Mouse (Mus musculus): ENCODE results near the gene St8sia1.

The St8sia1 gene

DNA sequence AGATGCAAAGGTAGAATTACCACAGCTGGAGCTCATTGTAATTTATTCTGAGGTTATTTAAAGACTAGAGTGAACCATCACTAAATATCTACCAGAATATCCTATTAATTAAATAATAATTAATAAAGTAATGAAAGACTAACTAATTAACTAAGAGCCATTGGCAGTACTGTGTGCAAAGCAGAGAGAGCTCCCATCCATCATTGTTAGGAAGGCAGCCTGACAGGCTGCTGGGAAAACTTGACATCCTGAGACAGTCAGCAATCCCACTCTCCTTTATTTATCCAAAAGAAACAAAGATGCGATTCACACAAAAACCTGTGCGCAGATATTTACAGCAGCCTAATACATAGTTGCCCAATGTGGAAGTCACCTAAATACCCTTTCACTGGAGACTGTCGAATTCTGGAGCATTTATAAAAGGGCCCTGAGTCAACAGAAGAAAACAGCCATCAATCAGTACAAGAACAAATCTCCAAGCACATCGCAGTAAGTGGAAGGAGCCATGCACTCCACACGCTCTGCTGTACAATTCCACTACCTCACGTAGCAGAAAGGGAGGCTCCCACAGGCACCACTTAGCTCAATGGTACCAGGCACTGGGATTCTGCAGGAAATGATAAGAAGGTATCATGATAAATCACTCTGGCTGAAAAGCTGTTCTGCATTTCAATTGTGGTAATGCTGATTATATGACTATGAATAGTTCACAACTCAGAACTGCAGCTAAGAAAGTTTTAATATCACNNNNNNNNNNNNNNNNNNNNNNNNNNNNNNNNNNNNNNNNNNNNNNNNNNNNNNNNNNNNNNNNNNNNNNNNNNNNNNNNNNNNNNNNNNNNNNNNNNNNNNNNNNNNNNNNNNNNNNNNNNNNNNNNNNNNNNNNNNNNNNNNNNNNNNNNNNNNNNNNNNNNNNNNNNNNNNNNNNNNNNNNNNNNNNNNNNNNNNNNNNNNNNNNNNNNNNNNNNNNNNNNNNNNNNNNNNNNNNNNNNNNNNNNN, 15.7 kb upstream of the St8sia1 start:
- peak; percentile 4 for DNase-seq (ENCODE audit: extremely low read depth, low read depth)

DNA sequence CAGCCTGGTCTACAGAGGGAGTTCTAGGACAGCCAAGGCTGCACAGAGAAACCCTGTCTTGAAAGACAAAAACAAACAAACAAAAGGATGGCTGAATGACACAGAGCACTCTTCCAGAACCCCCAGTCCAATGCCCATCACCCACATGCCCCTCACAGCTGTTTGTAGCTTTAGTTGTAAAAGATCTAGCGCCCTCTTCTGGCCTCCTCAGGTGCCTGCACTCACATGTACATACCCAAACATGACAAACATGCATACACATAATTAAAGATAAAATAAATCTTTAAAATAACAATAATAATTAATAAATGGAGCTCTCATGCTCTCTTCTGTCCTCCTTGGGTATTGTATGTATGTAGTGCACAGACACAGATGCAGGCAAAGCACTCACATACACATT, 13.0 kb upstream of the St8sia1 start:
- no peak for DNase-seq (ENCODE audit: extremely low read depth, low read depth)

DNA sequence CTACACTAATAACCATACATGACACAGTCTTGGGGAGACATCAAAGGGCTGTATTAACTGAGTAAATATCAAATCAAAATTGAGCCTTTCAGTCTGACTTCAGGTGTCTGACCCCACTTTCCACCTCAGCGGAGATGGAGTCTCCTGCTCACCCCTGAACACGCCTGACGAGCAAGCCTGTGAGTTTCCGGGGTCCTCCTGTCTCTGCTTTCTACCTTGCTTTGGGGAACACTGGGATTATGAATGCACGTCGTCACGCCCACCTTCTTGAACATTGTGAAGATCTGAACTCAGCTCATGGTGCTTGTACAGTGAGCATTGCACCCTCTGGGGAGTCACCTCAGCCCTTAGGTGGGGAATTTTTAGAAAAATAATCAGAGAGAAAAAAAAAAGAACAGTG, 9.0 kb upstream of the St8sia1 start:
- no peak for DNase-seq (ENCODE audit: extremely low read depth, low read depth)

DNA sequence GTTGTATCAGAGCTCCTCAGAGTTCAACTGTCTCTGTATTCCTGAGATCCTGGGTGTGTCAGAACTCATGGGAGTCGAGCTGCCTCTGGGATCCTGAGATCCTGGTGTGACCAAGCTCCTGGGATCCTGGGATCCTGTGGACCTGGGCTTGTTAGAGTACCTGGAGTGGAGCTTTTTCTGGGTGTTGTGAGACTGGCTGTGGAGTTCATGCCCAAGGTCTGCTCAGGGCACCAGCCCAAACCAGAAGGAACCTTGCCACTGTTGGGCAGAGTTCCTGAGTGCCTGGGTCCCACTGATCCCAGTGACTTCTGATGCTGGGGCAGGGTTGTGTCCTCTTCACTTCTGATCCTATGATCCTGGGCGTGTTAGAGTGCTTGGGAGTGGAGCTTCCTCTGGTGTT, 8.0 kb upstream of the St8sia1 start:
- no peak for DNase-seq (ENCODE audit: extremely low read depth, low read depth)

DNA sequence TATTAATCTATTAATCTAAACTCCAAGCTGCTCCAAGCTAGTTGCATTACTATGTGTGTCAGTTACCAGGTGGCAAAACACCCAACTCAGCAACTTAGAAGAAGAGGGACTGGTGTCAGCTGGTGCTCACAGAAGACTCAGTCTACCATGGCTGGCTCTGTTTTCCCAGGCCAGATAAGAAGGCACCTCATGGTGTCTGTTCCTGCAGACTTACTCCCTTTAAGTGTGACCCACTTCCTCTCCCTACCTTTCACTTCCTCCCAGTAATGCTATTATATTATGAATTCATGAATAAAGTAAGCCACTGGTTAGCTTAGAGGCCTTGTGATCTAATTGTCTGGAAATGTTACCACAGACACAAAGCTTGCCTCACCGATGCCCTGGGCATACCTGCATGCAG, 3.2 kb upstream of the St8sia1 start:
- no peak for DNase-seq (ENCODE audit: extremely low read depth, low read depth)

DNA sequence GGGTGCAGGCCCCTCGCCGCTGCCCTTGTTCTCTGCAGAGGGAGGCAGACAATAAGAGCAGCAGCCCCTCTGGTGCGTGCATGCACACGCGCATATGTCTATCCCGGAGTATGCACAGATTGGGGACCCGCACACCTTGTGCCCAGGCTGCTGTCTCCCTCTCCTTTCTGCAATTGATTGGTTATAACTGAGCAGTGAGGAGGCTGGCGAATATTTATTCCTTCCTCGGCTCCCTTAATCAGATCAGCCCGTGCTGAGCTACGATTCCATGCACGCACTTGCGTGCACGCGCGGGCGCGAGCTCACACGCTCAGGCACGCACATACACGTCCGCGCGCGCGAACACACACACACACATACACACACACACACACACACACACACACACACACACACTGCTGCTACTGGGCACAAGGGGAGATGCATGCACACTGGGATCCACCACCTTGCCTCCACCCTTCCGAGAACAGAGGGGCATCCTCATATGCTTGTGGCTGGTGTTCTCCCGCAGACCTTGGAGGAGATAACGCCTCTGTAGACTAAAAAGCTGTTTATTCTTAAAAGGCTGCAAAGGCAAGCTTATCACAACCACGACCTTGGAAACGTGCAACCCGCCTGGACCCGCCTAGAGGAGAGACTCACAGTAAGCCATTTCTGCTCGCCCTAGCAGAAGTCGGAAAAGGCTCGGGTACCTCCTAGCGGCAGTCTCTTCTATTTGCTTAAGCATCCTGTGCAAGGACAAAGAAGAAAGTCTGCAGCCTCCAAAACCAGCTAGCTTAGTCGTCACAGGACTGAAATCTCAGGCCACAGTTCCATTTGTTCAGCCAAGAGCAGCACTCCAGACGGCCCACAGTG, 506 bp upstream of the St8sia1 start:
- no peak for DNase-seq (ENCODE audit: extremely low read depth, low read depth)

DNA sequence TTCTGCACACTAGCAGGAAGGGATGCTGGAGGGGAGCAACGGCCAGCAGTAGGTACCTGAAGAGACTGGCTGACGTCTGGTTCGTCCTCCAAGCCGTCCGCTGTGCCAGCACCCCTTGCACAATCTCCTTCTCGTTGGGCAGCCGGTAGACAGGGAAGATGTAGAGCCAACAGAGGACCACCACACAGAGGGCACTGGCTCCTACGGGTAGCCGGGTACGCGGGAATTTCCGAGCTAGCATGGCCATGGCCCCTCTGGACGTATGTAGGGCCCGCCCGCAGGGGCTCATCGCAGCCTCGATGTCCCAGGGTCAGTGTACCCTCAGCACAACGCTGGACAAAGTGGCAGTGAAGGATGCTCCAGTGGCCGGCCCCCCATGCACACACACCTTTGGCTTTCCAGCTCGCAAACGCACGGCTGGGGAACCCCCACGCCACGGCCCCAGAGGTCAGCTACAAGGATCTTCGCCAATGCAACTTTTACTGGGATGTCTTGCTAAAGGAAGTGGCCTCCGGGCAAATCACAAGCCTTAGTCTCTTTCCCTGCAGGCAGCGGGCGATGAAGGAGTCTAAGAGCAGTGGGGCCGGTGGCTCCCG, 674 bp downstream of the St8sia1 start:
- no peak for DNase-seq (ENCODE audit: extremely low read depth, low read depth)

DNA sequence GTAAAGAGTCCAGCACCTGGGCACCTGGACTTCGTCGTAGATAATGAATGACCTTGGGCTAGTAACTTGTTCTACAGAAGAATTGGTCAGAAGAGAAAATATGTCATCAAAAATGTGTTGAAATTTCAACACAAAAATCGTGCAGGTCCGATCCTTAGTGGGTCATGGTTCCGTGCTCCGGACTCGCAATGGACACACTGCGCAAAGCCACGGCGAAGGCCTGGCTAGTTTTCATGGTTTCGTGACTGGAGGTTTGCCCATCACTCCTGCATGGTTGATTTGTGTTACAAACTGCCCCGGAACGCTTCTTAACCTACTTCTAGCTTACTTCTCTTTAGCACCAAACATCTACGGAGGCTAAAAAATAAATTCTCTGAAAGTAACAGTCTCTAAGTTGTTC, 1.4 kb downstream of the St8sia1 start:
- DNase-seq (ENCODE audit: extremely low read depth, low read depth), result no peak

DNA sequence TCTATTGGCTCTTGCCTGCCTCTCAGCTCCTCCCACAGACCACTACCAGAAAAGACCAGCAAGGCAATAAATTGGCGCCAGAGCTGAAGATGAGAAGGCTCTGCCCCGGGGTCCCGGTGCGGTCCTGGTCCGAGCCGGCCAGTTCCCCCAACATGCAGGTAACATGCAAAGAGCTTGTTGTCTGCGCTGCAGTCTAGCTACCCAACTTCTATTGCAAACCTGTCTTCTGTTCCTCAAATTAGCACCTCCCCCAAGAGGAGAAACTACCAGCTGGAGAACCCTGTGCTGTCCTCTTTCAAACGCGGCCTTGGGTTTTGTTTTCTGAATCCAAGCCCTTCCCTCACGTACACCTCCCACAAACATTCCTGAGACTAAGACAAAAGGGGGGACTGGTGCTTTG, 1.8 kb downstream of the St8sia1 start:
- no peak for DNase-seq (ENCODE audit: extremely low read depth, low read depth)

DNA sequence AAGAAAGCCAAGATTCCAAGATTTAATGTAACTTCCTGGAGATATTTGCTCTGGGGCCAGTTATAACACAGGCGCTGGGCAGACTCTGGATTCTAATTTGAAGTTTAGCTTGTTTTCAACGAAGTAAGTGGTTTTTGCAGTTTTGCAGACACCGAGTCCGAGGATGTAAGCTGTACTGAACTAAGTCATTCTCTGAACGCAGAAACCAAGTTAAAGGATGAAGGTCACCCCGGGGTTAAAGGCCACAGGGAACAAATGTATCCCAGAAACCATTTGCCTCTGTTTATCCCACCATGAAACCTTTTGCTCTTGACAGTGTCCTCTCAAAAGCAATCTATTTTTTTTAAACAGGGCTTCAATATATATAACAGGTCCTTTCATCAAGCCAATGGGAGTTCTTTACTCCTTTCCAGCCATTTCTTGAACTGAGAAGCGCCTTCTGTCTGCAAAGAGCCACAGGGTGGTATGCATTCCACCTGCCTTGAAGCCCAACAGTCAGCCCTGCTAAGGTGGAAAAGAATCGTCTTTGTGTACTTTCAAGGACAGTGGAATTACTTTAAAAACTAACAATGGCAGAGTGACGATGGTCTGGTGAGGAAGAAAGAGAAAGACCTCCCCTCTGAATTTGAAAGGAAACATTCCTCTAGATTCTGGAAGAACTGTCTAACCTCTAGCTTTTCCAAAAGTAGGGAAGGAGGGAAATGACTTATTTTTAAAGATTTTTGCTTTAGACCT, 2.4 kb downstream of the St8sia1 start:
- DNase-seq (ENCODE audit: extremely low read depth, low read depth), result no peak

DNA sequence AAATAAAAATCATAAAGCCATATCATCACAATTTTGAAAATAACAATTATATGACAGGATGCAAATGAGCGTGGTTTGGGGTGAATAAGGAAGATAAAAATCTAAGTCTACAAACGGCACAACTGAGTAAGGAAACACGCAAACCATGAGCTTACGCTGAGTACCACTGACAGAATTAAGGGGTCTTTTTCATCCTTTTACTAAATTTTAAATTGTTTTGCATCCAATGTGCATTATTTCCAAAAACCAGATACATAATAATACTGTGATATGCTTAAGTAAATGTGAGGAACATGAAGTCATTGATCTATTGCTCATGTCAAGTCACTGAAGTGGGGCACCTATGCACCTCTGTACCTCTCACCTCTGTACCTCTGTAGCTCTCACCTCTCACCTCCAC, 7.7 kb downstream of the St8sia1 start:
- no peak for DNase-seq (ENCODE audit: extremely low read depth, low read depth)

DNA sequence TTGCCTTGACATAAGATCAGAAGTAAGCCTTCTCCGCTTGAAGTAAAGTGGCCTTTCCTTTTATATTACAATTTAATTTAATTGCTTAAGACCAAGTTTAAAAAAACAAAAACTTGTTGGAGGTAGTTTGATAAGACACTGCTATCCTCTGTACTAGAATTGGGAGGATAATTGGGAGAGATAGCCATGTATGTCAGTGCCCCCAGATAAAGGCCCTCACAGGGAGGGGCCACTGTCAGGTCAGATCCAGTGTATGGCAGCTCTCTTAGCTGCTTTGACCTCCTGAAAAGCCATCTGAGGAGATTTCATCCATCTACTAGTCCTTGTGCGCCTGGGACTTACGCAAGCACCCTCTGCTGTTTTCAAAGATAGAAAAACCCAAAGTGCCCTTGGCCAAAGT, 9.0 kb downstream of the St8sia1 start:
- no peak for DNase-seq (ENCODE audit: extremely low read depth, low read depth)

DNA sequence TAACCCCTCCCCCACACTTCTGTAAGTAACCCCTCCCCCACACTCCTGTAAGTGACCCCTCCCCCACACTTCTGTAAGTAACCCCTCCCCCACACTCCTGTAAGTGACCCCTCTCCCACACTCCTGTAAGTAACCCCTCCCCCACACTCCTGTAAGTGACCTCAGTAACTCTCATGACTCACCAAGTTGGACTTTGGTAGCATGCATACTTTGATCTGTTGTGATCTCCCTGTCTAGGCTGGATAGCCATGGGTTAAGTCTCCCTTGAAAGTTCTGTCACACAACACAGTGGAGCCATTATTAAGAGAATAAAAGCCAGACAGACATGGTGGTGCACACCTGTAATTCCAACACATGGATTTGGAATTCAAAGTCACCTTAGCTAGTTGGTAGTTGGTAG, 11.1 kb downstream of the St8sia1 start:
- DNase-seq (ENCODE audit: extremely low read depth, low read depth), result no peak

DNA sequence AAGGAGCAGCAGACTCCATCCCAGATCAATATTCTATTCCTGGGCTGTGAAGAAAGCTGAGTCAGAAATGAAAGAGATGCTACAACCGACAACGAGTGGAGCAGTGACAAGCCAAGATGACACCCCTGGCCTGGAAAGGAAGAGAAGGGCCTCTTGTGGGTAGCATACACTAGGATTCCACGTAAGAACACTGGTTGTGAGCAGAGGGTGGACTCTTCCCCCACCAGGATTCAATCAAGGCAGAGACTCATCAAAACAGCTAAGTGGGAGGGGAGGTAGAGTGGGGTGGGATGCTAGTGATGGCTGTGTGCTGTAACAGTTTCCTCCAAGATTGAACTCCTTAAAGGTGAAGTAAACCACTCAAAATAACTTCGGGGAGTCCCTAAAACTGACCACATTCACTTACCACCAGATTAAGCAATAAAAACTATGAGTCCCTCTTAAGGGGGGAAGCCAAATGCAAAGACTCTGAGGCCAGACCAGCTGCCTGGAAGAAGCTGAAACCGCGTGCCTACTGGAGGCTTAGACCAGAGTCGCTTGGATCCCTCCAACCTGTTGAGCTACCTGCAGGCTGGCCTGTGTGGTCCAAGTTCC, 11.8 kb downstream of the St8sia1 start:
- DNase-seq (ENCODE audit: extremely low read depth, low read depth), result no peak

DNA sequence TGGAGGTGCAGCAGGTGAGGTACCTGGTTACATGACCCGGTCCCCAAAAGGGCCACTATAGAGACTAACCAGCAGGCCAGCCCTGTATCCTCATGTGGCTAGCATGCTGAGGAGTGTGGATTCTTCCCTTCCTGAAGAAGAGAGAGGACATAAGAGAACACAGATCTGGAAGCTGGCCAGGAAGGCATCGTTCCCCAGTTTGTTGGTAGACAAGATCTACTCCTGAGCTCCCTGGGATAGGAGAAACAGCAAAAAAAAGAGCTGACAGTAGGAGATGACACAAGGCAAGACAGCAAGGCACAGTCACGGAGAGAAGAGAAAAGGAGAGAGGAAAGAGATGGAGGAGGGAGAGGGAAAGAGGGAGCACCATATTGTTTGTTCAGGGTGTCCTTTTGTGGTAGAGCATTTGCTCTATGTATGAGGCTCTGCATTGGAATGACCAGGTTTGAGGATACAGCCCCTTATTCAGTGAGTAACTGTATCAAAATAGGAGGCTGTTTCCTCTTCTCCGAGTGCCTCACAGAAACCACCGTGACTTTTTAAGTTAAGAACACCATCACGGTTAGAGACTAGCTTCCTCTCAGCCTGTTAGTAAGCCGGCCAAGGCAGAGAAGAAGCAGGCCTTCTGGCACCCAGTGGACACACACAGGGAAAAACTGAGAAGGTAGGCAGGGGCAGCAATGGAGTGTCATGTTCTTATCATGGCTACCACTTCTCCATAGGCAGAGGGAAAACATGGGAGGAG, 12.5 kb downstream of the St8sia1 start:
- DNase-seq (ENCODE audit: extremely low read depth, low read depth), result no peak

DNA sequence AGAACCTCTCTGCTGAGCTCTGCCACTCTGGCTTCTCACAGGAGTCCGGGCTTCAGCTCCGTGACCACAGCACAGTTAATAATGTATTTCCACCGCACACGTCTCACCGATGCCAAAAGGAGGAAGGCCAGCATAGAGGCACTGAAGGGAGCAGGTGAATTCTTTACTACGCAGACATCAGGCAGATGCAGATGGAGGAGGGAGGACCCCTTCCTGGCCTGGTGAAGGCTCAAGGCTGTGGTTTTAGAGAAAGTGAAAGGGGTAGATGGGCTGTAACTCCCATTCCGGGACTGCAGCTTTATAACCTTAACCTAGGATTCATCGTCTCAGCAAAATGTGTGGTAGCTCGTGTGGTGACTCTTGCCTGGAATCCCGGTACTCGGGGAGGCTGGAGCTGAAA, 13.9 kb downstream of the St8sia1 start:
- DNase-seq (ENCODE audit: extremely low read depth, low read depth), result no peak

DNA sequence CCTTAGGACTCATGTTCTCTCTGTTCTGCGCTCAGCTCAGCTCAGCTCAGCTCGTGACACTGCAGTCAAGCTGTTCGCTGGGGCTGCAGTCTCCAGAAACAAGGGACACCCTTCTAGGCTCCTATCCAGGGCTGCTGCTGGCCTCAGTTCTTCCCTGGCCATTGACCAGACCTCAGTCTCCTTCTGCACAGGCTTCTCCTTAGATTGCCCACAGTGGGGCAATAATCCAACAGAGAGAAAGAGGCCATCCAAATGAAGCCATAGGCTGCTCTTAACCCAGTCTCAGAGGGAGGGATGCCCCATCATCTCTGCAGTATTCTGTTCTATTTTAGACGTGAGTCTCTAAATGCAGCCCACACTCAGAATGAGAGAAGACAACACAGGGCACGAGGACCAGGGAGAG, 15.3 kb downstream of the St8sia1 start:
- no peak for DNase-seq (ENCODE audit: extremely low read depth, low read depth)

DNA sequence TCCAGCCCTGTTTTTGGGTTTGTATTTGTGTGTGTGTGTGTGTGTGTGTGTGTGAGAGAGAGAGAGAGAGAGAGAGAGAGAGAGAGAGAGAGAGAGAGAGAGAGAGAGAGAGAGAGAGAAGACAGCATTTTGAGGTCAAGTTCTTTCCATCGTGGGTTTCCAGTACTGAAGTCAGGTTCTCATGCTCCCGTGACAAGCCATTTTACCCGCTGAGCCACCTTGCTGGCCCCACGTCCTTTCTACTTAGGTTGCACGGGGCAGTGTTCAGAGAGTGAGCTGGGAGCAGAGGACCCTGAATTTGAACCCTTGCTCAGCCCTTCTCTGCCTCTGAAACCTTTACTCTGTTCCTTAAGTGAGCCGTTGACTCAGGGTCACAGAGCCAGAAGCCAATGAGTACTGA, 17.2 kb downstream of the St8sia1 start:
- no peak for DNase-seq (ENCODE audit: extremely low read depth, low read depth)

DNA sequence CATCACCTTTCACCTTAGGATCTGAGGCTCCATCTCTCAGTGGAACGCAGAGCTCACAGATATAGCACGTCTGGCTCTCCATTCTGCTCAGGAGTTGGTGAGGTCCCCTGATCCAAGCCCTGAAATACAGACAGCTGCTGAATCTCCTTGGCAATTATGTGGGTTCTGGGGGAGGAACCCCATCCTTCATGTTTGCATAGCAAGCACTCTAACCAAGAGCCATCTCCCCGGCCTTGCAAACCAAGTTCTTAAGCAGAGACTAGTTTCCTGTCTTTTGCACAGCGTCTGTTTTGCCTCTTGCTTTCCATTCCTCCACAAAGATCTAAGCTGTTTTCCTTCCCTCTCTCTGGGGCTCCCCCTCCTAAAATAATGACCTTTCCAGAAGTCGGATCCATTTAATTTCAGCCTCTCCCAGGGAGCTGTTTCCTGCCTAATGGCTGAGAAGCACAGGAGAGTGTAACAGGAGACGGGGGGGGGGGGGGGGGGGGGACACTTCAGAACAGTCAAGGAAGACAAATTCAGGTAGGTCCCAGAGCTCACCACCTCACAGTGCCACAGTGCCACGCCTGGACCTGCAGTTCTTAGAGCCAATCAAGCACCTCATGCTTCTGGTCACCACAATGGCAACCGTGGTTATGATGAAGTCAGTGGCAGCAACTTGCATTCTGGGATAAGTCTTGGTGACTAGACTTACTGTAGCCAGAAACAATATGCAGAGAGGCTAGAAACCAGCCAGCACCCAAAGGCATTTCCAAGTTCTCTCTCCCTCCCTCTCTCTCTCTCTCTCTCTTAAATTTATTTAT, 18.0 kb downstream of the St8sia1 start:
- no peak for DNase-seq (ENCODE audit: extremely low read depth, low read depth)

All from MEL-GATA-1-ER (cell line).